Mouse (Mus musculus) erythroblast, embryonic 14.5 days (primary cell): ENCODE measurements around the gene Bri3bp. TPM values are rescaled to one million over a fixed set of nuclear protein-coding genes. Genes with fewer than 3 reads are reported as not detected.

Experiments
- H3K27me3 ChIP-seq: 2 replicates; pipeline ENCODE4 v1.6.1; 2012; ENCODE audit warnings: inconsistent platforms; ENCODE audit not compliant: control insufficient read depth
- H3K36me3 ChIP-seq: 2 replicates; pipeline ENCODE4 v1.6.1; 2012; ENCODE audit warnings: mild to moderate bottlenecking, inconsistent platforms; ENCODE audit not compliant: control insufficient read depth
- H3K4me1 ChIP-seq: 2 replicates; pipeline ENCODE4 v1.6.1; 2012; ENCODE audit warnings: inconsistent platforms; ENCODE audit not compliant: control insufficient read depth
- H3K4me3 ChIP-seq: replicated peaks from 2 replicates; pipeline ENCODE3; 2012; ENCODE audit warnings: moderate library complexity, mild to moderate bottlenecking, inconsistent platforms
- H3K9me3 ChIP-seq: 2 replicates; pipeline ENCODE4 v1.6.1; 2012; ENCODE audit warnings: low read length, inconsistent platforms, mixed read lengths; ENCODE audit not compliant: control insufficient read depth
- GATA1 ChIP-seq: IDR thresholded peaks from 2 replicates; pipeline ENCODE4 v1.6.1; 2012; ENCODE audit warnings: low read length, inconsistent platforms, mixed read lengths
- TAL1 ChIP-seq: IDR thresholded peaks from 3 replicates; pipeline ENCODE4 v1.6.1; 2012; ENCODE audit warnings: low read length, inconsistent platforms, mixed read lengths
- polyA plus RNA-seq: library from polyadenylated mRNA; stranded (reverse); fragments of >175 nt; gene quantifications from 2 replicates; pipeline ENCODE4 v1.2.3, GENCODE M21; 2012

Bri3bp gene
- polyA plus RNA-seq, 1 experiment, result 0.38 TPM

GRCm38 (mm10) chr5:125475601-125476285 lies 34.4 kb downstream of the Bri3bp start, which contains the start of gene Aacs:
Gene Aacs, plus strand, starts transcription at chr5:125475814.
- Histone ChIP-seq H3K4me3 (peak within 1 kb of the TSS; percentile 92), H3K9me3 (no peaks in the 10 kb centered on the region), H3K4me1 (peaks cover 50% of the 10 kb centered on the region), H3K27me3 (no peaks in the 10 kb centered on the region), H3K36me3 (peaks cover 6% of the 10 kb centered on the region; the same call in 1 of the 2 replicates)
- peak; percentile 76 for TF ChIP-seq GATA1
- TF ChIP-seq TAL1, result peak; percentile 84

- no peak for TF ChIP-seq GATA1
- TF ChIP-seq TAL1, result no peak
- Histone ChIP-seq H3K36me3 (peaks cover 6% of the 10 kb centered on the region; the same call in 1 of the 2 replicates), H3K4me1 (peaks cover 48% of the 10 kb centered on the region), H3K4me3 (peak overlapping the region; percentile 92), H3K27me3 (no peaks in the 10 kb centered on the region), H3K9me3 (no peaks in the 10 kb centered on the region)
These were observed 34.9 kb downstream of the Bri3bp start for GRCm38 (mm10) chr5:125476286-125476625.

- peaks cover 6% of the 10 kb centered on the region; the same call in 1 of the 2 replicates for H3K36me3 ChIP-seq
- no peaks in the 10 kb centered on the region for H3K27me3 ChIP-seq
- H3K4me3 ChIP-seq, result peak overlapping the region; percentile 92
- peaks cover 48% of the 10 kb centered on the region for H3K4me1 ChIP-seq
- H3K9me3 ChIP-seq, result no peaks in the 10 kb centered on the region
- no peak for TF ChIP-seq GATA1
- TF ChIP-seq TAL1, result no peak
These were observed 35.4 kb downstream of the Bri3bp start for GRCm38 (mm10) chr5:125476799-125477198.

GRCm38 (mm10) chr5:125477533-125477932 lies 36.2 kb downstream of the Bri3bp start:
- Histone ChIP-seq H3K4me1 (peaks cover 48% of the 10 kb centered on the region), H3K27me3 (no peaks in the 10 kb centered on the region)

GRCm38 (mm10) chr5:125478037-125478436 lies 36.7 kb downstream of the Bri3bp start:
- H3K9me3 ChIP-seq, result no peaks in the 10 kb centered on the region
- TF ChIP-seq GATA1 (no peak), TAL1 (no peak)
- H3K4me1 ChIP-seq, result peaks cover 48% of the 10 kb centered on the region
- H3K4me3 ChIP-seq, result no peak overlapping the region
- no peaks in the 10 kb centered on the region for H3K27me3 ChIP-seq
- H3K36me3 ChIP-seq, result peaks cover 15% of the 10 kb centered on the region

More at GRCm38 (mm10) chr5:125477533-125477932, 36.2 kb downstream of the Bri3bp start:
- TF ChIP-seq TAL1 (no peak), GATA1 (no peak)
- H3K9me3 ChIP-seq, result no peaks in the 10 kb centered on the region
- peak overlapping the region; percentile 92 for H3K4me3 ChIP-seq
- peaks cover 10% of the 10 kb centered on the region for H3K36me3 ChIP-seq

GRCm38 (mm10) chr5:125479376-125479775 lies 38.0 kb downstream of the Bri3bp start:
- no peak for TF ChIP-seq TAL1
- no peak for TF ChIP-seq GATA1
- H3K9me3 ChIP-seq, result no peaks in the 10 kb centered on the region
- peaks cover 39% of the 10 kb centered on the region for H3K4me1 ChIP-seq
- H3K36me3 ChIP-seq, result peaks cover 24% of the 10 kb centered on the region
- no peaks in the 10 kb centered on the region for H3K27me3 ChIP-seq
- no peak overlapping the region for H3K4me3 ChIP-seq

GRCm38 (mm10) chr5:125480434-125481231 lies 39.3 kb downstream of the Bri3bp start:
- H3K36me3 ChIP-seq, result peaks cover 33% of the 10 kb centered on the region

GRCm38 (mm10) chr5:125482474-125482873 lies 41.1 kb downstream of the Bri3bp start:
- Histone ChIP-seq H3K4me3 (no peak overlapping the region), H3K9me3 (no peaks in the 10 kb centered on the region), H3K36me3 (peaks cover 46% of the 10 kb centered on the region), H3K4me1 (peaks cover 8% of the 10 kb centered on the region), H3K27me3 (no peaks in the 10 kb centered on the region)
- TF ChIP-seq TAL1 (no peak), GATA1 (no peak)

More at GRCm38 (mm10) chr5:125480434-125481231, 39.3 kb downstream of the Bri3bp start:
- peaks cover 27% of the 10 kb centered on the region for H3K4me1 ChIP-seq
- TF ChIP-seq GATA1 (no peak), TAL1 (no peak)
- H3K9me3 ChIP-seq, result no peaks in the 10 kb centered on the region
- no peak overlapping the region for H3K4me3 ChIP-seq
- no peaks in the 10 kb centered on the region for H3K27me3 ChIP-seq
